Mouse (Mus musculus): ENCODE data around the gene Gm44805.

Gm44805 gene

GRCm38 (mm10) chr7:19628192-19628535 is 53.1 kb downstream of the Gm44805 start:
- DNase-seq = no peak

- peak in 1 of 2 experiments; percentile 24 for DNase-seq
Measured at GRCm38 (mm10) chr7:19627721-19628120, 53.5 kb downstream of the Gm44805 start.

GRCm38 (mm10) chr7:19623433-19623832 is 57.8 kb downstream of the Gm44805 start:
- DNase-seq = no peak

- no peak for DNase-seq
Measured at GRCm38 (mm10) chr7:19622241-19622640, 59.0 kb downstream of the Gm44805 start.
